Mouse (Mus musculus): ENCODE results near the gene Mms22l.
"Not testable (repeated sequence)": the region's sequence is repeated elsewhere in the genome, so short reads cannot be mapped to it uniquely, and the experiment has no call there.

Mms22l gene

GRCm38 (mm10) chr4:24496116-24496952 lies at the start of gene Mms22l:
Gene Mms22l, plus strand, starts transcription at chr4:24496451.
- peak; percentile 93 for DNase-seq

GRCm38 (mm10) chr4:24484046-24484445 lies 12.2 kb upstream of the Mms22l start:
- not testable (repeated sequence) for DNase-seq

DNA sequence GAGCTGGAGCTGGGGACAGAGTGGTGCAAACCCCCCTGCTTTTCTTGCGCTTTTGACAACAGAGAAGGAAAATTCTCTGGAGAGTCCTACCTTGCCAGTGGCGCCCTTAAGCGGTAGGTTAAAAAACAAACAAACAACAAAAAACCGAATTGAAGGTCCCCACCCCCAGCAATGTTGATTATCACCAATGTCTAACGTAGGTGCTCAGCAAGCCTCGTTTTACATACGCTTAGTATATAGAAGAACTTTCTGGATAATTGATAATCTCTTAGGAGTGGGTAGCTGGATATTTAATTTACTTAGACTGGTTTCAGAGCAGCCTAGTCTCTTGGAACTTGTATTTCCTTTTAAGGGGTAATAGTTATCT lies 685 bp downstream of the Mms22l start:
- DNase-seq, result no peak

GRCm38 (mm10) chr4:24509195-24509594 lies 12.9 kb downstream of the Mms22l start:
- DNase-seq, result no peak

- no peak for DNase-seq
These were observed 40.7 kb downstream of the Mms22l start for GRCm38 (mm10) chr4:24536989-24537388.

- no peak for DNase-seq
These were observed 47.2 kb downstream of the Mms22l start for GRCm38 (mm10) chr4:24543421-24543820.

GRCm38 (mm10) chr4:24544677-24545151 lies 48.5 kb downstream of the Mms22l start:
- no peak for DNase-seq

DNA sequence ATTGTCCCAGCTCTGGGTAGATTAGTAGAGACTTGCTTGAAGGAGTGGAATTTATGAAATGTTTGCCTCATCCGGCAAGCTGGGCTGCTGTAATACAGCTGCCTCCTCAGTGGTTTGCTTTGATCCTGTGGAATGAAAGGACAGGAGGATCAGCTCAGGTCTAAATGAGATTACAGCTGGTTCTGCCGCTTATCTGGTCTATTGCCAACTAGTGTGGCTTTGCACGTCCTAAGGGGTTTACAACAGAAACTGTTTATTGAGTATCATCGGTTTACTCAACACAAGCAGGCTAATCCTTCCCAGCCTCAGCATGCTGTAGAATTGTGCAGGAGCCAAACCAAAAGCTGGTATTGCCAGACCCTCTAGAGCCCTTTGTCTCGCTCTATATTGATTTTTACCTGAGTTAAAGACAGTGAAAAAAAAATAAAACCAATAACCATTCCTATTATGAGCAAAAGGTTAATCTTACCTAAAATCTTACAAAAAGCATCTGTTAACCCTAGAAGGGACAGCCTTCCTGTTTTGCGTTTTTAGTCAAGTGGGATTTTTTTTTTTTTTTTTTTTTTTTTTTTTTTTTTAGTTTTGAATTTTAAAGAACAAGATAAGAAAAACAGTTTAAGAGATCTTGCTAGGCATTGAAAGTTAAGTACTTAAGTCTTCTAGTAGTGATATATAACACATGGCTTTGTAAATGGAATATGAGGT lies 60.0 kb downstream of the Mms22l start:
- no peak for DNase-seq

DNA sequence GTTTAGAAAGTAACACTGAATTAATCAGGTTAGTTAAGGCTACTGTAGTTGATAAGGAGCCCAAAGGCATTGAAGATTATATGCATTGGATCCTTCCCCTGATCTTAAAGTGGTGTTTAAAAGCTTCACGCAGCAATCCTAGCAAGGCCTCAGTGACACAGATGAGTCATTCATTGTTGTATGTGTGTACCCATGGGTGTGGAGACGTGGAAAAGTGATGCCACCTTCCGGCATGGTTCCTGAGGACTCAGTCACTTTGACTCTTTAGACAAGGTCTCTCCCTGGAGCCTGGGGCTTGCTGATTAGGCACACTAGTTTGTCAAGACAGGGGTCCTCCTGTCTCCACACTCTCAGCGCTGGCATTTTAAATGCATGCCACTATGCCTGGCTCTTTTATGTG lies 60.9 kb downstream of the Mms22l start:
- DNase-seq, result no peak

- no peak for DNase-seq
These were observed 71.8 kb downstream of the Mms22l start for GRCm38 (mm10) chr4:24568026-24568425.

DNA sequence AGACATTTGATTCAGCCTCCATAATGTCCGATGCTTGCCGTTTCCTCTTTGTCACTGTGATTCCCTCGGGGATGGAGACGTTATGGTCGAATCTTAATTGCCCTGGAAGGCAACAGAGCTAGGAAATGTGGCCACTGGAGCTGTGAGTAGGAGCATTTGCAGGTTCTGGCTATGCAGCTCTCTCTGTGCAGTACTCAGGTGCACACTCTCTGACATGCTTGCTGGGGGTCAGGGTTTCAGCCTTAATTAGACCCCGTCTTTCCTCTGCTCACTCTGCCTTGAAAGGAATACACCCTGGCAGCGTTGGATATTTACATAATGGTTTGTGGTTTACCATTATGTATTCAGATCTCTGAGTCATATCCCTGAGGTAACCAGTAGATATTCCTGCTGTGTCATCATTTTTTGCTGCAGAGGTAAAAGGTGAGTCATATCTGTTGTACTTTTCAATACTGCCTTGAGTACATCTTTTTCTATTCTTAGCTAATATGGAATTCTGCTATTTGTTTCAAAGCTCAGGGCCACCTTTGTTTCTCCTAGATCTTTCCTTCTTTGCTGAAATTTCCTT lies 72.8 kb downstream of the Mms22l start:
- no peak for DNase-seq

GRCm38 (mm10) chr4:24574276-24574675 lies 78.0 kb downstream of the Mms22l start:
- DNase-seq, result peak; percentile 78

- DNase-seq, result no peak
These were observed 81.3 kb downstream of the Mms22l start for GRCm38 (mm10) chr4:24577594-24577993.

DNA sequence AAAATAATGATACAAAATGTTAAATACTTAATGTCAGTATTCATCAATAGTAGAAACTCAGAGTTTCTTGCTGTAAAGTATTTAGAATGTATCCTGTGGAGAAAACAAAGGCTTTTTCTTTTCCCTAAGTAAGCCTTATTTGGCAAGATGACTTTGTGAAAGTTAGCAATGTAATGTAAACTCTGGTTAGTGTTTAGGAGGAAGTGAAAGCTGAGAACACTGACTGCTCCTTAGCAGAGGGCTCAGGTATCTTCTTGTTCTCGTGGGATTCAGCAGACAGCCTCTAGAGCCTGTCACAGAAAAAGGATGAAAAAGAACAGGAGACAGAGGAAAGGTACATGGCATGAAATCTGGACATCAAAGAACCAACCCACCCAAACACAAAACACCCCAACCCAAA lies 86.0 kb downstream of the Mms22l start:
- DNase-seq, result no peak

DNA sequence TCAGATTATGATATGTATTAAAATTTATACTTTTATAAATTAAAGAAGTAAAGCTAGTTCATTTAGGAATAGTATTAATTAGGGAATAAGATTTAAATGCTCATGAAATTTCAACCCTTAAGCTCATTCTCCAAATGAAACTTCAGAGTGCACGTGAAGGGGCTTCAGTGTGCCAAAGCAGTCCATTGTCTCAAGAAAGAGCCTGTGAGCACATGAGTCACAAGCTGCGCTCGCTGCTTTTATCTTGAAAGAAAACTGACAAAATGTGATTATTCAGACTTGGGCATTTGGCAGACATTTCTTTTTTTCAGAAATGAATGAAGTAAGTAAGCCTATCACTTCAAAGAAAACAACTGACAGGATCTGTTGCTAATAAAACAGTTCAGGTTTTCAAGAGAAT lies 87.7 kb downstream of the Mms22l start:
- DNase-seq, result no peak

DNA sequence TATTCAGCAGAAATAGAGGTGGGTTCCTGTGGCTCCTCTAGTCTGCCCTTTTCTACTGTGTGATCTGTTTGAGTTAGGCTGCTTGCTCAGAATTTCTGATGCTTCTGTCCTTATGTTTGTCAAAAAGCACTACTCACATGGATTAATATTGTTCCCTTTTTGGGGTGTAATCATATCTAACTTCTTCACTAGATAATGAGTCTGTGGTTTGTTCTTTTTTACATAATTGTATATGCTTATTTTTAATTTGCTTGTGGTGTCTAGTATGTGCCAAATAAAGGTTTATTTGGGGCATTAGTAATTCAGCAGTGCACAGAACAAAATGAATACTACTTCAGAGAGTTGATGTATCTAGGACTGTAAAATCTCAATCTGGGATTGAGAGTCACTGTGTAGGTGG lies 98.6 kb downstream of the Mms22l start:
- DNase-seq, result no peak

DNA sequence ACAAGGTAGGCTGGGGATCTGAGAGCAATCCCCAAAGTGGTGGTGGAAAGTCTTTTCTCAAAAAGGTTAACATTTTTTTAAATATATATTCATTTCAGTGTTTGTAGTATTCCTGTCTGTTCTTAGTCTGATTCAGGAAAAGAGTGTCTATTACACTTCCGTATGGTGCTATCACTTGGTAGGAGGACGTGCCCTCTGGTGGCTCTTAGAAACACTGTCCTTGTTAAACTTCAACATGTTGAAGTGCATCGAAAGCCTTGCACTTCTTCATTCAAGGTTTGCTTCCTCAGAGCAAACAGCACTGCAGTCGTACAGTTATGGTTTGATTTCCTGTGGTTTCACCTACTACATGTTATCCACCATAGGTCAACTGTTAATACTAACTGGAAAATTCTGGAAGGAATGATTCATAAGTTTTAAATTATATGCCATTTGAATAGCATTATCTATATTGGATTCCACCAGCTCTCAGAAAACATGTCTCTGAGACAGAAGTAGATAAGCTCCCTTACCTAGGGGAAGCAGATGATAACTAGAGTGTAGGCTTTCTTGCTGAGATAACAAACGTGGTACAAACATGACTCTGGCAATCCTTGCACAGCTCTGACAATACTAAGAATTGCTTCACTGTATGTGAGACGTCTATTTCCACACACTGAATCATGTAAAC lies 100.8 kb downstream of the Mms22l start:
- DNase-seq, result no peak

DNA sequence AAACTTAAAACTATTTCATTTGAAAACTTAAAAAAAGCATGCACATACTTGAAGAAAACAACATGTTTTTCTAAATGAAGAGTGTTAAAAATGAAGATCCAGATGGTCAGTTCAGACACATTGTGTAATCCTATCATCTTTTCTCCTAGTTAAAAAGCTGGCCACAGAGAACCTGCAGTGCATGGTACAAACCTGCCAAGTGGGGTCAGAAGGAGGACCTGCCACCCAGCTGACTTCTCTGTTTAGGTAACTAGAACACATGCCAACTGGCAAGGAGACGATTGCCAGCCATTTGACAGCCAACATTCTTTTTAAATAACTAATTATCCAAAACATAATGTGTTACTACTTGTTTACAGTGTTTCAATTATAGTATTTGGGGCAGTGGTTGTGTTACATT lies 102.4 kb downstream of the Mms22l start:
- DNase-seq, result no peak

GRCm38 (mm10) chr4:24601711-24602110 lies 105.5 kb downstream of the Mms22l start:
- DNase-seq, result no peak

DNA sequence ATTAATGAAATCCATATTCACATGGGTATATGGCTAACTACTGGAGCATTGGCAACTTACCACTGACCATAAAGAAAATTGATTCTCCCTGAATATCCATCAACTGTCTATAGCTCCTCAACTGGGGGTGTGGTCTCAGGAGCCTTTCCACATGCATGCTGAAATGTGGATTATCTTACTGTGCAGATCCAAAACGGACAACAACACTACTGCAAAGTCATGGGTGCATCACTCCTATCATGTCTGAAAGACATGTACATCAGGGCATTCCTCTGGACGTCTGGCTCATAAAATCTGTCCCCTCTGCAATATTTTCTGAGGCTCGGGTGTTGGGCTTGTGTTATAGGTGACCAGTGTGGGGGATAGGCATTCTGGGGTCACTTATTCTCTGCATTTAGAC lies 112.8 kb downstream of the Mms22l start:
- DNase-seq, result no peak

DNA sequence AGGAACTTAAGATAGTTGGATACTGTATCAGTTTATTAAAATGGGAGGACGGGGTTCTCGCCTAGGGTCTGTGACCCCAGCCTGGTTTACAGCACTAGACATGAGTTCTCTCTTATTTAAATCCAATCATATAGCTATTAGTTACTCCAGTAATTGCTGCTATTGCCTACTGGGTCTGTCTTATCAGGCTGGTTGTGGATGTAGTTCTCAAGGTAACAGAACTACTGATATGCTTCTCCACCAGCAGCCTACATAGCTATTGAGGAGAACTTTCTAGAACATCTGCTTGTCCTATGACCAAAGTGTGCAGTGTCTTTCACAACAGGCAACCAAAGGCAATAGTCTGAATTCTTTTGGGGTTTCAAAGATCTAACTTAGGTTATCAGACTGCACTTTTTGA lies 113.3 kb downstream of the Mms22l start:
- DNase-seq, result no peak

- DNase-seq, result no peak
These were observed 123.8 kb downstream of the Mms22l start for GRCm38 (mm10) chr4:24620005-24620404.

DNA sequence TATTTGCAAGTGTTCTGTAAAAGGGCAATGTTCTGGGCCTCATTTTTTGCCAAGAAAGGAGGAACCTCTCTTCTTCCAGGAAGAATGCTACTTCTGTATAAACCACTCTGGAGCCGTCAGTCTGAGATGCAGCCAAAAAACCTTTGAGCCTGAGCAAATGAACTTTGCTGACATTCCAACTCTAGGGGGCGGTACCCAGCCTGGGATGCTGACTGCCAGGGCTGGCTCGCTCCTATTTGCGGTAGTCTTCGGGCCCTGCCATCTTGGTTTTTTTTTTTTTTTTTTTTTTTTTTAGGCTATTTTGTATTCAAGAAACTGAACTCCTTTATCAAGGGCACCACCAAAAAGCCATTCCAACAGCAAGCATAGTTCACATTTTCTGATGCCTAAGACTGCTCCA lies 124.2 kb downstream of the Mms22l start:
- no peak for DNase-seq
